Mouse (Mus musculus) midbrain, embryonic 14.5 days (tissue): ENCODE results near the gene Coq10b. TPM values are rescaled to one million over a fixed set of nuclear protein-coding genes. Genes with fewer than 3 reads are reported as not detected.
"Not testable (repeated sequence)": the region's sequence is repeated elsewhere in the genome, so short reads cannot be mapped to it uniquely, and the experiment has no call there.

Experiments used
- ATAC-seq: fragments of 200-750 bp; cut with Nextera tagmentation; 2 replicates; pipeline ENCODE4 v1.8.0; 2017; ENCODE audit warnings: moderate number of reproducible peaks, moderate library complexity; ENCODE audit not compliant: low FRiP score, low TSS enrichment
- DNase-seq: peaks from one replicate; pipeline ENCODE4 v3.0.0-alpha.2; 2015
- H3K27ac ChIP-seq: fragments of 300-500 bp; sonication (generic); replicated peaks from 2 replicates; pipeline ENCODE4 v1.5.1; 2014; ENCODE audit warnings: mild to moderate bottlenecking, low read depth, low read length, moderate library complexity
- H3K27me3 ChIP-seq: fragments of 300-500 bp; sonication (generic); 2 replicates; pipeline ENCODE4 v1.6.1; 2014; ENCODE audit warnings: low read length, control low read depth, mixed read lengths; ENCODE audit not compliant: control insufficient read depth, insufficient read depth
- H3K36me3 ChIP-seq: fragments of 300-500 bp; sonication (generic); 2 replicates; pipeline ENCODE4 v1.6.1; 2014; ENCODE audit warnings: low read length, control low read depth; ENCODE audit not compliant: control insufficient read depth, insufficient read depth
- H3K4me1 ChIP-seq: fragments of 300-500 bp; sonication (generic); 2 replicates; pipeline ENCODE4 v1.6.1; 2014; ENCODE audit warnings: mild to moderate bottlenecking, antibody characterized with exemption, low read length, control low read depth; ENCODE audit not compliant: control insufficient read depth, insufficient read depth
- H3K4me2 ChIP-seq: fragments of 300-500 bp; sonication (generic); 2 replicates; pipeline ENCODE4 v1.6.1; 2014; ENCODE audit warnings: mild to moderate bottlenecking, low read length, moderate library complexity
- H3K4me3 ChIP-seq: fragments of 300-500 bp; sonication (generic); replicated peaks from 2 replicates; pipeline ENCODE4 v1.5.1; 2014; ENCODE audit warnings: low read depth, low read length
- H3K9ac ChIP-seq: fragments of 300-500 bp; sonication (generic); replicated peaks from 2 replicates; pipeline ENCODE4 v1.6.1; 2014; ENCODE audit warnings: mild to moderate bottlenecking, low read length, moderate library complexity
- H3K9me3 ChIP-seq: fragments of 300-500 bp; sonication (generic); 2 replicates; pipeline ENCODE4 v1.6.1; 2016; ENCODE audit warnings: low read length, control low read depth, mixed read lengths; ENCODE audit not compliant: control insufficient read depth
- WGBS: fragments of 180-500 bp; shearing (Covaris S2); extraction: QIAGEN DNeasy Blood & Tissue Kit; methylation state at CpG from one replicate; pipeline ENCODE4 v1.1.7; 2014; 5-methylcytosine and 5-hydroxymethylcytosine counted together
- polyA plus RNA-seq: library from polyadenylated mRNA; unstranded; fragments of >200 nt; fragmentation: Nextera tagmentation; extraction: Ambion mirVana; gene quantifications from 2 replicates; pipeline ENCODE4 v1.2.1, GENCODE M21; 2014

Coq10b gene
- polyA plus RNA-seq = 38.7 and 41.4 TPM in 2 replicates

DNA sequence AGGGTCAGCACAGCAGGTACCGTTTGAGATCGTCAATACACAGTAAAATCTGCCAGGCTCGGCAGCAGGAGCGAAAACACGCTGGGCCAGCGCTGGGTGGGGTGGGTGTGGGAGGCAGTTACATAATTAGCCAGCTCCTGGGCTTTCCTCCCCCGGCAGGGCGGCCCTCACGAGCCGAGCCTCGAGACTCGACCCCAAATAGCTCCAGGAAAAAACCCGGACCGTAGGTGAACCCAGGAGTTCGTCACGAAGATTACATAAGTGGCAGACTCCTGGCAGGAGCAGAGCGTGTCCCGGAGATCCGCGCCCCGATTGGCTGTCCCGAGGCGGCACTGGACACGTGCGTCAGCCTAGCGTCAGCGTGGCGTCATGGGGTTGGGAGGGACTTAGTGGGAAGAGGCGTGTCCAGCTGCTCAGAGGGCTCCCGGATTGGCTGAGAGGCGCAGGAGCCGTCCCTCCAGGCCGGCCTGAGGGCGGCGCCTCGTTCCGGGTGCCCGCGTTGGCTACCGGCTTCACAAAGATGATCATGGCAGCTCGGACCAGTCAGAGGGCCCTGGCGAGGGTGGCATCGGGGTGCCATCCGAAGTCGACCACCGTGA is at the start of gene Coq10b:
TSS of gene Coq10b (plus strand) at position 416 of the 599 bp plus-strand sequence.
- peaks cover 10% of the 10 kb centered on the region for H3K4me1 ChIP-seq
- peak; percentile 100 for ATAC-seq
- under 1% methylated on average over 46 of the region's 46 CpGs for WGBS
- no peaks in the 10 kb centered on the region for H3K36me3 ChIP-seq
- peak within 1 kb of the TSS; percentile 84 for H3K4me3 ChIP-seq
- peak within 1 kb of the TSS; percentile 79 for H3K27ac ChIP-seq
- peak; percentile 99 for DNase-seq
- no peaks in the 10 kb centered on the region for H3K27me3 ChIP-seq
- H3K4me2 ChIP-seq = peak within 1 kb of the TSS; percentile 86
- H3K9ac ChIP-seq = peak within 1 kb of the TSS; percentile 70
- H3K9me3 ChIP-seq = no peaks in the 10 kb centered on the region

DNA sequence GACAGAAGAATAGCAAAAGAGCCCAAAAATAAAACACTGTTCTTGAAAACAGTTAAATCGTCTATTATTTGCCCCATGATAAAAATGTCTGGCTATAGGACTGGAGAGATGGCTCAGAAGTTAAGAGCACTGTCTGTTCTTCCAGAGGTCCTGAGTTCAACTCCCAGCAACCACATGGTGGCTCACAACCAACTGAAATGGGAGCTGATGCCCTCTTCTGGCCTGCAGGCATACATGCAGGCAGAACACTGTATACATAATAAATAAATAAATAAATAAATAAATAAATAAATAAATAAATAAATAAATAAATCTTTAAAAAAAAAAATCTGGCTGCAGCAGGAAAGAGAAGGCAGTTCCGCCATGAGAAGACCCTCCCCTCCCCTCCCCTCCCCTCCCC is 44.3 kb upstream of the Coq10b start:
- peaks cover 81% of the 10 kb centered on the region for H3K36me3 ChIP-seq
- H3K9me3 ChIP-seq, H3K27me3 ChIP-seq, DNase-seq, H3K27ac ChIP-seq, H3K9ac ChIP-seq, H3K4me2 ChIP-seq, H3K4me1 ChIP-seq, H3K4me3 ChIP-seq, ATAC-seq: not testable (repeated sequence)
- 100% methylated on average over 2 of the region's 2 CpGs for WGBS

DNA sequence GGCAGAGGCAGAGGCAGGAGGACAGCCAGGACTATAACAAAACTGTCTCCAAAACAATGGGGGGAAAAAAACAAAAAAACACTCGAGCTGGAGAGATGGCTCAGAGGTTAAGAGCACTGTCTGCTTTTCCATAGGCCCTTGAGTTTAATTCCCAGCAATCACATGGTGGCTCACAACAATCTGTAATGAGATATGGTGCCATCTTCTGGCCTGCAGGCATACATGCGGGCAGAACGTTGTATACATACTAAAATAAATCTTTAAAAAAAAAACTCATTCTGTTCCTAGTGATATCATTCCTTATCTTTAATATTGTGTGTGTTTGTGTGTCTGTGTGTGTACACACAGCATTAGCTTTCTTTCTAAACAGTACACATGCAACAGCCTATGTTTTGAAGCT is 40.1 kb upstream of the Coq10b start:
- no peaks in the 10 kb centered on the region for H3K4me1 ChIP-seq
- no peak overlapping the region for H3K9ac ChIP-seq
- WGBS = 62% methylated on average over 3 of the region's 3 CpGs
- no peak overlapping the region for H3K27ac ChIP-seq
- H3K9me3 ChIP-seq = no peaks in the 10 kb centered on the region
- H3K36me3 ChIP-seq = peaks cover 83% of the 10 kb centered on the region
- H3K4me3 ChIP-seq = no peak overlapping the region
- no peaks in the 10 kb centered on the region for H3K27me3 ChIP-seq
- peak; percentile 20 for DNase-seq
- ATAC-seq = no peak
- H3K4me2 ChIP-seq = no peak overlapping the region

DNA sequence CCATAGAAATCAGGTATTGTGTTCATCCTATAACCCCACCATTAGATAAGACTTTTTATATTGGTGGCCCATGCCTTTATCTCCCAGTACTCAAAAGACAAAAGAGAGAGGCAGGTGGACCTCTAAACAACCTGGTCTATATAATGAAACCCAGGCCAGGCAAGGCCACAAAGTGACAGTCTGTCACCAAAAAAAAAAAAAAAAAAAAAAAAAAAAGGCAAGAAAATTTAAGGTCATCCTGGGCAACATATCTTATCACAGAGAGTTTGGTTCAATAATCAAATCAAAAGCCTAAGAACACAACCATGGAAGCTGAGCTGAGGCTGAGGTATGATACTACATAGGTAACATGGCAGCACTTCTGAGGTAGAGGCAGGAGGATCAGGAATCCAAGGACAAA is 30.7 kb upstream of the Coq10b start:
- H3K9me3 ChIP-seq = no peaks in the 10 kb centered on the region
- H3K27ac ChIP-seq = no peak overlapping the region
- H3K4me2 ChIP-seq = no peak overlapping the region
- ATAC-seq (no peak), DNase-seq (no peak)
- no peaks in the 10 kb centered on the region for H3K27me3 ChIP-seq
- H3K9ac ChIP-seq = no peak overlapping the region
- no peak overlapping the region for H3K4me3 ChIP-seq
- H3K4me1 ChIP-seq = peaks cover 12% of the 10 kb centered on the region
- peaks cover 20% of the 10 kb centered on the region for H3K36me3 ChIP-seq

DNA sequence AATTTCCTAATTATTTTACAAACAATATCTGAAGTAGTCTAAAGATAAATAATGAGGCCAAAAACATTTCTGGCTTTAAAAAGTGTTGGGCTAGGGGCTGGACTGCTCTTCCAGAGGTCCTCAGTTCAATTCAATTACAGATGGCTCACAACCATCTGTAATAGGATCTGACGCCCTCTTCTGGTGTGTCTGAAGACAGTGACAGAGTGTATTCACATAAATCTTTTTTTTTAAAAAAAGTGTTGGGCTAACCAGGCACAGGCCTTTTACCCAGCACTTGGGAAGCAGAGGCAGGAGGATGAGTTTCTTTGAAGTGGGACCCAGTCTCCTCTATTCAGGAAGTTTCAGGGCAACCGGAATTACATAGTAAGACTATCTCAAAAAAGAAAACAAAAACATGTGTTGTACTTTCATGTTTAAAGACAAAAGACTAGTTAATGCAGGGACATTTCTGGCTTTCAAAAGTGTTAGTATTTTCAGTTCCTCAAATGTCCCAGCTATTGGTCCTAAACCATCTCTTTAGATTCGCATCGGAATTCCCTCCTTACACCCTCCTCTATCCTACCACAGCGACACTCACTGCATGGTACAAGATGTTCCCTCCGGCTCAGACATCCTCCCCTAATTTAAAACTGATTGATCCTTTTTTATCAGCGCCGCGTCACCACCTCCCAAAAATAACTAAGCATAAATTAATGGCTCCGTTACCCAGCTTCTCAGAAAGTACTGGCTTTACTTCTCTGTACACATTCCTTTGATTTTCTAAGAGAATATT is 26.7 kb upstream of the Coq10b start:
- Histone ChIP-seq H3K36me3 (no peaks in the 10 kb centered on the region), H3K4me3 (peak overlapping the region; percentile 98), H3K9ac (peak overlapping the region; percentile 97), H3K27ac (no peak overlapping the region), H3K4me1 (peaks cover 12% of the 10 kb centered on the region), H3K27me3 (no peaks in the 10 kb centered on the region), H3K9me3 (no peaks in the 10 kb centered on the region), H3K4me2 (peak overlapping the region; percentile 90)
- 18% methylated on average over 10 of the region's 10 CpGs for WGBS
- peak; percentile 17 for DNase-seq
- no peak for ATAC-seq

DNA sequence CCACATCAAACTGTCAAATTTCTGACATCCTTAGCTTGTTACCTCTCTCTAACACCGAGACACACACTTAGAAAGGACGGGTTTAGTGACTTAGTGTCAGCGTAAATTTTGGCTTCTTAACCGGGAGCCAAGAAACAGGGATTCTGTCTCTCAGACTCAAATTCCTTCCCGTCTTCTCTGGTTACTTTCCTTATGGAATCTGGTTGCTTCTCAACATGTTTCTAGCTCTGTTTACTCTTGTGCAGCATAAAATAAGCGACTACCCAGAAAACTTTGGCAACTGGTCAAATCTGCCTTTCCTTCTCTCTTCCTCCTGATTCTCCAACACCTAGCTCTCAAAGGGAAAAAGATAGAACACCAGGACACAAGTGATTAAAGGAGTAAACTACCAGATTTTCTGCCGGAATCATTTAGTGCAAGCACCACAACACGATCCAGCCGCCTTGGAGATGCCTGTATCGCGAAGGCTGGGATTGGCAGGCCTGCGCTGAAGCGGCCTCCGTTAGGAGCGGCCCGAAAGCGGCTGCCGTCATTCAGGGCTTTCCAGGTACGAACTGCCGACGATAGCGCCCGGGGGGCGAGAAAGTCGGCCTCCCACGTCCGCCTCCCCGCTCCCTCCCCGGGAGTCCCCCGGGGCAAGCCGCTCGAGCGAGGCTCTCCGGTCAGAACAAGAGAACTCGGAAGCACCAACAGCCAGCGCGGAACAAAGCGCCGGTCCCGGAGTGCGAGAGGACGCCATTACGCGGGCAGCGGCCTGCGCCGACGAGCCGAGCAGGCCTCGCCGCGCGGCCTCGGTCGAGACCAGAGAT is 25.9 kb upstream of the Coq10b start:
- DNase-seq = peak; percentile 3
- WGBS = under 1% methylated on average over 55 of the region's 55 CpGs

DNA sequence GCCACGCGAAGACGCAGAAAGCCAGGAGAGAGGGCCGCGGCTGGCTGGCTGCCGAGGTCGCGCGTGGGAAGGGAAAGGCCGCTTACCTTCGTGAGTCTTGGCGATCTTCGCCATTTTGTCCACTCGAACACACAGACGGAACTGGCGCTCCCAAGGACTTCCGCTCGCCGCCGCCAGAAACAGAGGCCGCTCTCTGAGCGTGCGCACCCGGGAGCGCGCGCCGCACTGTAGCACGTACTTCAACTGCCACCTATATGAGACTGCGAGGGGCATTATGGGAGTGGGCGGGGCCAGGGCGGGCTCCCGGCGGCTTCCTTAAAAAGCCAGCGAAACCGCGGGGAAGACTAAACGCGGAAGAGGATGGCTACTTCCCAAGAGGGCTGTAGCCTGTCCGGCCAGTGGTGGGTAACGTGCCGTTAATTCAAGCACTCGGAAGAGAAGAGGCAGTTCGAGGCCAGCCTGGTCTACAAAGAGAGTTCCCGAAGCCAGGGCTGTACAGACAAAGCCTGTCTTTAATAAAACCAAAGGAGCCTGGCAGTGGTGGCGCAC is 25.2 kb upstream of the Coq10b start, which contains the start of gene Sf3b1:
TSS of gene Sf3b1 (minus strand) at position 229 of the 549 bp plus-strand sequence.
- peaks cover 12% of the 10 kb centered on the region for H3K4me1 ChIP-seq
- H3K9me3 ChIP-seq = no peaks in the 10 kb centered on the region
- no peaks in the 10 kb centered on the region for H3K27me3 ChIP-seq
- peak within 1 kb of the TSS; percentile 97 for H3K9ac ChIP-seq
- ATAC-seq = peak; percentile 99
- DNase-seq = peak; percentile 99
- H3K4me3 ChIP-seq = peak within 1 kb of the TSS; percentile 98
- H3K4me2 ChIP-seq = peak within 1 kb of the TSS; percentile 90
- WGBS = 1% methylated on average over 46 of the region's 46 CpGs
- H3K36me3 ChIP-seq = no peaks in the 10 kb centered on the region
- peak within 1 kb of the TSS; percentile 94 for H3K27ac ChIP-seq

More for the DNA sequence above, 25.9 kb upstream of the Coq10b start:
- ATAC-seq = peak; percentile 77
- Histone ChIP-seq H3K4me3 (peak overlapping the region; percentile 98), H3K4me1 (peaks cover 12% of the 10 kb centered on the region), H3K9ac (peak overlapping the region; percentile 97), H3K4me2 (peak overlapping the region; percentile 90), H3K27ac (peak overlapping the region; percentile 94), H3K36me3 (no peaks in the 10 kb centered on the region), H3K27me3 (no peaks in the 10 kb centered on the region), H3K9me3 (no peaks in the 10 kb centered on the region)

DNA sequence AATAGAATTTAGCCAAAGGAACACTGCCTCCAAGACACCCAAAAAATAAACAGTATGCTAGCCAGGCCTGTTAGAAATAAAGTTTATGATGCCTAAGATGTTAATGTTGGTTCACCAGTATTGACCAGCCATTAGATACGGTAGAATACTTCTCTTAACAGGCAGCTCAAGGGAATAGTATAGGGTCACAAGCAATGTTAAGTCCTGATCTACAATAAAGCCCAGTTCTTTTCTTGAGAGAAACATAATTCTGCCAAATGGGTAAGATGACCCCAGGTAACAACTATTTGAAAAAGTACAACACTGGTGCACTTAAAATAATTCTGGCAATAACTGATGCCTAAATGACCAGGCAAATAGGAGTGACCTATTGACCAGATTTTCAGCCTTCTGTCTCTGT is 24.6 kb upstream of the Coq10b start:
- ATAC-seq = no peak
- Histone ChIP-seq H3K4me1 (peaks cover 12% of the 10 kb centered on the region), H3K9me3 (no peaks in the 10 kb centered on the region), H3K9ac (no peak overlapping the region; the same call in 1 of the 2 replicates), H3K4me3 (peak overlapping the region; percentile 98), H3K27ac (peak overlapping the region; percentile 94; the same call in 1 of the 2 replicates), H3K27me3 (no peaks in the 10 kb centered on the region), H3K4me2 (peak overlapping the region; percentile 53), H3K36me3 (no peaks in the 10 kb centered on the region)
- no peak for DNase-seq
- WGBS = 94% methylated on average over 1 of the region's 1 CpGs
